ENCODE assay signal across 10 mouse cellular contexts in genomic region chr2:173380341-173380761, GRCm38 (mm10).
DNase-seq lines count a peak whose midpoint lies in the region; ATAC-seq and TF ChIP-seq lines count a peak whose summit lies in the region.
"Had no signal": no experiment of that assay in that cellular context is flagged by ENCODE, and none has a peak within 500 bp of the region (broad histone marks: within the 10 kb centered on the region; RNA-seq: fewer than 3 reads in every experiment).

No protein-coding gene starts in this region.

- peaks cover 28% of the 10 kb centered on the region for H3K4me1 ChIP-seq in lung, embryonic 15.5 days
- H3K4me1 ChIP-seq in limb, embryonic 15.5 days, result peaks cover 54% of the 10 kb centered on the region
- no peaks in the 10 kb centered on the region for H3K4me1 ChIP-seq in forebrain, postnatal 0 days (ENCODE audit: insufficient read depth)

- 21% methylated on average over 3 of the region's 3 CpGs for WGBS in lung, embryonic 15.5 days
- WGBS in limb, embryonic 15.5 days, result 37% methylated on average over 3 of the region's 3 CpGs
- WGBS in forebrain, postnatal 0 days, result 80% methylated on average over 3 of the region's 3 CpGs

- no peaks in the 10 kb centered on the region for H3K27me3 ChIP-seq in lung, embryonic 15.5 days
- H3K27me3 ChIP-seq in limb, embryonic 15.5 days, result no peaks in the 10 kb centered on the region
- H3K27me3 ChIP-seq in forebrain, postnatal 0 days (ENCODE audit: insufficient read depth, low read length), result no peaks in the 10 kb centered on the region

- no peaks in the 10 kb centered on the region for H3K36me3 ChIP-seq in lung, embryonic 15.5 days
- no peaks in the 10 kb centered on the region for H3K36me3 ChIP-seq in limb, embryonic 15.5 days
- no peaks in the 10 kb centered on the region for H3K36me3 ChIP-seq in forebrain, postnatal 0 days (ENCODE audit: insufficient read depth)
- H3K36me3 ChIP-seq: midbrain, embryonic 10.5 days had no signal

- H3K27ac ChIP-seq in lung, embryonic 15.5 days, result peak overlapping the region; percentile 75
- peak overlapping the region; percentile 80 for H3K27ac ChIP-seq in limb, embryonic 15.5 days
- H3K27ac ChIP-seq in forebrain, postnatal 0 days (ENCODE audit: low read depth, low read length), result no peak overlapping the region
- H3K27ac ChIP-seq: midbrain, embryonic 10.5 days had no signal

- no peak overlapping the region for H3K4me3 ChIP-seq in lung, embryonic 15.5 days
- no peak overlapping the region for H3K4me3 ChIP-seq in limb, embryonic 15.5 days
- H3K4me3 ChIP-seq in forebrain, postnatal 0 days (ENCODE audit: low read depth, low read length), result no peak overlapping the region
- H3K4me3 ChIP-seq: midbrain, embryonic 10.5 days had no signal

- H3K9ac ChIP-seq in lung, embryonic 15.5 days, result no peak overlapping the region
- H3K9ac ChIP-seq in limb, embryonic 15.5 days, result no peak overlapping the region
- no peak overlapping the region for H3K9ac ChIP-seq in forebrain, postnatal 0 days

- DNase-seq in adrenal gland, adult 2 months, result peak; percentile 7
- no peak for DNase-seq in adrenal gland, adult 18-20 months (ENCODE audit: low spot score in 2 of 2)
- no peak for DNase-seq in lung, adult 18-20 months
- DNase-seq in heart, postnatal 4 days, result peak; percentile 29
- DNase-seq in layer of hippocampus, adult 9-10 months (ENCODE audit: low spot score), result no peak
- DNase-seq in forebrain, postnatal 0 days, result no peak
- DNase-seq: adrenal gland, adult 8-10 months had no signal

- TF ChIP-seq CTCF in forebrain, postnatal 0 days (IDR thresholded peaks at IDR 0.05; ENCODE audit: low read depth), result no peak

- ATAC-seq in lung, embryonic 15.5 days (ENCODE audit: borderline replicate concordance, extremely low read depth, low FRiP score, low TSS enrichment), result no peak; the same call in 1 of the 2 replicates
- ATAC-seq in limb, embryonic 15.5 days (ENCODE audit: insufficient number of reproducible peaks, low FRiP score, low TSS enrichment, low read depth), result no peak
- no peak for ATAC-seq in forebrain, postnatal 0 days

- H3K9me3 ChIP-seq in lung, embryonic 15.5 days, result no peaks in the 10 kb centered on the region
- no peaks in the 10 kb centered on the region for H3K9me3 ChIP-seq in limb, embryonic 15.5 days
- no peaks in the 10 kb centered on the region for H3K9me3 ChIP-seq in forebrain, postnatal 0 days (ENCODE audit: low read length)
- H3K9me3 ChIP-seq: midbrain, embryonic 10.5 days had no signal

- H3K4me2 ChIP-seq in lung, embryonic 15.5 days, result no peak overlapping the region
- H3K4me2 ChIP-seq in limb, embryonic 15.5 days, result no peak overlapping the region
- H3K4me2 ChIP-seq in forebrain, postnatal 0 days (ENCODE audit: low read depth), result no peak overlapping the region

Comparison
In these comparisons a context has a peak if more than half of its experiments do, and no peak if none do; other contexts are left out.
1. DNase-seq: peak in adrenal gland, adult 2 months (single experiment) and heart, postnatal 4 days (single experiment); none in adrenal gland, adult 18-20 months (0 of 2), lung, adult 18-20 months (0 of 2), layer of hippocampus, adult 9-10 months (single experiment) and forebrain, postnatal 0 days (single experiment).